Mouse (Mus musculus) layer of hippocampus, adult 9-11 months (tissue): ENCODE measurements around the gene Sbp.
"Not testable (repeated sequence)": the region's sequence is repeated elsewhere in the genome, so short reads cannot be mapped to it uniquely, and the experiment has no call there.

Source experiments
- DNase-seq: peaks from one replicate; pipeline ENCODE4 v3.0.0; 2022

The Sbp gene

DNA sequence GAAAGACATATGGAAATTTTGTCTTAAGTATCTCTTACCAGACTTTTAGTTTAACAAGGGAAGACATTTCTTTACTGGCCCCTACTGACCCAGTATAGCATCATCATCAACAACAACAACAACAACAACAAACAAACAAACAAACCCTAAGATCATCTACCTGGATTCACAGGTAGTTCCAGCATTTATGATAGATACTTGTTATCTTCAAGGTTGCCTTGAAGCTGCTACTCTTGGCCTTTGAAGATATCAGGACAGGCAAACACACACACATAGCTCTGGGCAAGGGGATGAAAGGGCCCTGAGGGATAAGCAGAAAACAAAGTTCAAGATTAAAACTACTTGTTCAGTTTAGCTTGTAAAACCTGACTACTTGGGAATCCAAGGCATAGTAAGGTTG, at the start of gene Sbp:
Gene Sbp (plus strand): TSS at position 301 of the 400 bp plus-strand sequence.
- DNase-seq = no peak

DNA sequence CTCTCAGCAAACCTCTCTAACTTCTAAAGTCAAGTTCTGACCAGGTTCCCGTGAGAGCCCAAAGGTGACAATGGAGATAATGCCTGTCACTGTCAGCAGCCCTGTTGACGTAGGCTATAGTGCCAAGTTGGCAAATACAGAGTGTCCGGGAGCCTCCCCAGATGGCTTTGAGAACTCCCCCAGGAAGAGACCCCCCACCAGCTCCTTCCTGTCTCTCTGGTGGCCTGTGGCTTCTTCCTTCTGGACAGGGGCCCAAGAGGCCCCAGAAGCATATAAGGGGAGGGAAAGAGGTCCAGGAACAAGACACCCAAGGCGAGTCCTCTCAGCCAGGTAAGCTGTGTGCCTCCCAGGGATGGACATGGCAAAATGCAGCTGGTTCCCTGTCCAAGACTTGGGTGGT, 24.3 kb upstream of the Sbp start, which contains the start of gene Dcpp3:
Gene Dcpp3 (plus strand): TSS at position 301 of the 400 bp plus-strand sequence.
- DNase-seq = not testable (repeated sequence)

DNA sequence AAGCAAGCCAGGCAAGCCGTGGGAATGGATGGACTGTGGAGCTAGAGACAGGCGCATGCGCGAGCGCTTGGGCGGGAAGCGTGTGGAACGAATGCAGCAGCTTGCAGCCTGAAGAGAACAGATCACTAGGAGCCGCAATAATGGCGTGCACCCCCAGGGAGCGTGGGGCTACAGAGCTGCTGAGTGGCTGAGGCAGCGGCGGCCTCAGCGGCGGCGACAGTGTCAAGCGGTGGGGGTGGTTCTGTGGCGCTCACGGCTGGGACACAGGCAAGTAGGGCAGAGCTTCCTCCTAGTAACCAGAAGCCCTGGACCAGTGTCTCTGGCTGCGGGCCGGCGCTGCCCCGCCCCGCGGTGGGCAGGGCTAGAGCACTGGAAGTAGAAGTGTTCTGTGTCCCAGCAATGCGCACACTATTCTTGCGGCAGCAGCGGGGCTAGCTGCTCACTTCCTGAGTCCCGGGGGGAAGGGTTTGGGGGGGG, 16.9 kb upstream of the Sbp start:
- DNase-seq = peak; percentile 94

DNA sequence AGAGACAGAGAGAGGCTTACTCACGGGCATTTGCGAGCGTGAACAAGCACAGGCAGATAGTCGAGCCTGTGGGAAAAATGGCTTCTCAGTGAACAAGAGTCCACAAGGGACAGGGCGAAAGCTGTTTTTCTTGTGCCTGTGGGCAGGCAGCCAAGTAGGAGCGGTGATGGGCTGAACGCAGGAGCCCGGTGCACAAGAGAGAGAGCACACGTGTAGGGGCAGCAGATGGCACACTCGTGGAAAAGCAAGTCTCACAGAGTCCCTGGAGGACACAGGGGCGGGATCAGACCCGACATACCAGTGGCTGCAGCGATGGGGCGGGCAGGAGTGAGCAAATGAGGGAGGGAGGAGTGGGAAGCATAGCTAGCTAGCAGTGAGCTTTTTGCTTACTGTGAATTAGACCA, 16.4 kb upstream of the Sbp start:
- peak; percentile 65 for DNase-seq

DNA sequence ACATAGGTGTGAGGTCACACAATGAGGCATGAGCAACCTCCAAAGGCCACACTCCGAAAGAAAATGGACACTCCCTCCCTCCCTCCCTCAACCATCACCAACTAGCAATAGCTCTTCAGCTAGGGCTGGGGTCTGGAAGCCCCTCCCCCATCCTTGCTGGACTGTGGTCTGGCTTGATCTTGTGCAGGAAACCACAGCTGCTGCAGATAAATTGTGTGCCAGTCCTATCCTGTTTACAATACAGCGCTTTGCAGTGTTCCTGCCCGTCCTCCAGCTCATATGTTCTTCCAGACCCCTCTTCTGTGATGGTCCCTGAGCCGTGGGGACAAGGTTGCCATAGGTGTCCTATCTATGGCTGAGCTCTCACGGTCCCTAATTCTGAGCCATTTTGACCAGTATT, 10.3 kb upstream of the Sbp start:
- DNase-seq = no peak

DNA sequence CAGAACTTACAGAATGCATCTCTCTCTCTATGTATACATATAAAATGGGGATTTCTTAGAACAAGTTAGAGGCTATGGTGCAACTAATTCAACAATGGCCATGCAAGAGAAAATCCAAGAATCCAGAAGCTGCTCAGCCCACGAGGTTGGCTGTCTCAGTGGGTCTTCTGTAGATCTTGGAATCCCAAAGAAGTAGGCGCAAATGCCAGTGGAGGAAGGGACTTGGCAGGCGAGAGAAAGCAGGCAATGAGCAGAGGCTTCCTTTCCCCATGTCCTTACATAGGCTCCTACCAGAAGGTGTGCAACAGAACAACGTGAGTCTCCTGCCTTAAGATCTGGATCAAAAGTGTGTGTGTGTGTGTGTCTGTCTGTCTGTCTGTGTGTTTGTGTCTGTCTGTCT, 6.0 kb downstream of the Sbp start:
- DNase-seq = not testable (repeated sequence)

DNA sequence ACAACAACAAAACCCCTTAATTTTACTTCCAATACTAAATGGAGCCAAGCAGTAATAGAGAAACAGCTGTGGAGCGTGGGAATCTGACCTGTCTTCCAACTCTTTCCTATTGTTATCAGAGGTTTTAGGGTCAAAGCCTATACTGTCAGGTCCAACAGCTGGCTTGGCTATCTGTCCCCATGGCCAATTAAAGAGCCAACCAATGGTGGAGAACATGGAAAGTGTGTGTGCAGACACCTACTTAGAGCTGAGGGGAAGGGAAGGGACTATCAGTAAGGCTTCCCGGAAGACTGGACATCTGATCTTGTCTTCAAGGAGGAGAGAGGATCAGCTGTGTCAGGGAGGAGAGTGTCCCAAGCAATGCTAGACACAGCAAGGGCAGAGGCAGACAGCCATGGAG, 7.6 kb downstream of the Sbp start:
- no peak for DNase-seq

DNA sequence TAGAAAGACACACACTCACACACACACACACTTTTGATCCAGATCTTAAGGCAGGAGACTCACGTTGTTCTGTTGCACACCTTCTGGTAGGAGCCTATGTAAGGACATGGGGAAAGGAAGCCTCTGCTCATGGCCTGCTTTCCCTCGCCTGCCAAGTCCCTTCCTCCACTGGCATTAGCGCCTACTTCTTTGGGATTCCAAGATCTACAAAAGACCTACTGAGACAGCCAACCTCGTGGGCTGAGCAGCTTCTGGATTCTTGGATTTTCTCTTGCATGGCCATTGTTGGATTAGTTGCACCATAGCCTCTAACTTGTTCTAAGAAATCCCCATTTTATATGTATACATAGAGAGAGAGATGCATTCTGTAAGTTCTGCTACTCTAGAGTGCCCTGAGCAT, 9.4 kb downstream of the Sbp start:
- DNase-seq = not testable (repeated sequence)

DNA sequence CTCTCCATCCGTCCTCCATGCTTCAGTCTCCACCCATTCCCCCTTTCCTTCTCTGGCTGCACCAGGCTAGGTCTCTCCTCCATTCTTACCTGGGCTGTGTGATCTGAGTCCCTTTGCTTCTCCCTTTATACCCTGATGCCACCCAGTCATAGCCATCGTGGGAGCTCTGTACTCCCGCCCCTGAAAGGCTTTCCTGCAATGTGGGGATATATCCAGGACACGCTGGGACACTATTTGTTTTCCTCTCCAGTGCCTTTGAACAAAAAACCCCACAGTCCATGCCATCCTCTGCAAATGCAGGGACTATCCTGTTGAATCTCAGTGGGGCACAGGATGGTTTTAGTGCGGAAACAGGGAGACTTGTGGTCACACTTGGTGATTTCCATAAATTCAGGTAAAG, 13.7 kb downstream of the Sbp start, which contains the start of gene Sbpl:
Gene Sbpl (minus strand): TSS at position 101 of the 400 bp plus-strand sequence.
- DNase-seq = no peak

DNA sequence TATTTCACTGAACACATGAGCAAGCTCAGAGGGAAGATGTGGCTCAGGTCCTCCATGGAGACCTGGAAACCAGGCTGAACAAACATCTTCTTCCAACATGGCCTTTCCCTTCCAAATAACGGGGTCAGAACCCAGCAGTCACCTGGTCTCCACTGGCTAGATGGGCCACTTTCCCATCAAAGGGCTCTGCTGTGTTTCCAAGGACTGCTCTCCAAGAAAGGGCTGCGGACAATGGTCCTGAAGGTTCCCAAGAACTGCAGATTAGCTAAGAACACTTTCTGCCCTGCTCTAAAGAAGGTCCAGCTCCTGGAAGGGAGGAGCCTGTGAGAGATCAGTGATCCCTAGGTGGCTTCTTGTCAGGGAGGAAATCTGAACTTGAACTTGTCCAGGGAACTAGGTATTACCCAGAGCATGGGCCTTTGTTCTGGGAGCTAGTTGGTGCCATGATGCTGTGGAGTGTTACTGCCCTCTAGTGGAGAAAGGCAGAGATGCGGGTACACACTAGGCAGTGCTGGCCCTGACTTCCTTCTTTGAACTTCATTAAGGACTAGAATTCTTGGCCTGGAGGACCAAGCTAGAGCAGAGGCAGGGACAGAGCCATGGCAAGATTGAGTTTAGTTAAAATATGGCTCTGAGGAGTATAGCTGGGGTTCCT, 18.7 kb downstream of the Sbp start:
- DNase-seq = peak; percentile 71

DNA sequence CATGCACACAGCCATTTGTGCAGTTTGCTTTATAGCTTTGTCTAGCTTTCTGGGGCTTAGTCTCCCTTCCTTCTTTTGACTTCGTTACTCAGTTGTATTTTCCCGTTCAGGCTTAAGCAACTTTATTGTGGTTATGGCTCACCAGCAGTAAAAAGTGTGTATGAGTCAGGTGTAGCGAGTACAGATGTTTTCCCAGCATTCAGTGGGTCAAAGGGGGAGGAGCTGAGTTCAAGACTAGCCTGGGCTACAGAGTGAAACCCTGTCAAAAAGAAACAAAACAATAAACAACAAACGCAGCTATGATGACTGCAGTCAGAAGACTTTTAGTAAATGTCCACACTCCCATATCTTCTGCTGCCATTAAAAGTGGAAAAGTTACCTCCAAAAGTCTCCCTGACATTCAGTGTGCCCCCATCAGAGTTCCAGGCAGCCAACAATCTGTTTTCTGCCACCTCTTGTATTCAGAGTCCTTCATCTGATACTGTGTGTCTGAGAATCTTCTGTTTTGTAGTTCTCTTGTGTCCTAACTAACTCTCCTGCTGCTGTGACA, 20.2 kb downstream of the Sbp start:
- no peak for DNase-seq

DNA sequence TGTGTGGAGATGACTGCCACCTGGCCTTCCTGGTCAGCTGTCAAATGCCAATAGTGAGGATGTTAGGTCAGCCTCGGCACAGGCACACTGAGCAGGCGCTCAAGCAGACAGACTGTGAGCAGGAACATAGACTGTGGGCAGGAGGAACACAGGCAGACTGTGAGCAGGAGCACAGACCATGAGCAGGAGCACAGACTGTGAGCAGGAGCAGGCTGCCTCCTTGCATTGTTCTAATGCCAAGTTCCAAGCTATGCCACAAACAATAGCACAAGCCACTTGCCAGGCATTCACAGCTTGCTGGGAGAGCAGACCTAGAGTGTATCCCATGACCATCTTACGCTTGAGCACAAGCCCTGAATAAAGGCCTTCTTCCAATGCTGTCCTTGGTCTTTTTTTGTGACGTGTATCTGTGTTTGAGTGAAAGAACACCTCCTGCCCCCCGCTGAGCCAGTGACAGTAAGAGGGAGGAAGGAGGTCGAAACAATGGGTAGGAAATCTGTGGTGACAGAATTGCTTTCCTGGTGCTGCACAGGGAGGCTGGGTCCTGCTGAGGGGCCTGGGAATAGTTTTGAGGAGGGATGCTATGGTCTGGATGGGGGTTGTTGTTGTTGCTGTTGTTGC, 24.4 kb downstream of the Sbp start:
- peak; percentile 64 for DNase-seq

DNA sequence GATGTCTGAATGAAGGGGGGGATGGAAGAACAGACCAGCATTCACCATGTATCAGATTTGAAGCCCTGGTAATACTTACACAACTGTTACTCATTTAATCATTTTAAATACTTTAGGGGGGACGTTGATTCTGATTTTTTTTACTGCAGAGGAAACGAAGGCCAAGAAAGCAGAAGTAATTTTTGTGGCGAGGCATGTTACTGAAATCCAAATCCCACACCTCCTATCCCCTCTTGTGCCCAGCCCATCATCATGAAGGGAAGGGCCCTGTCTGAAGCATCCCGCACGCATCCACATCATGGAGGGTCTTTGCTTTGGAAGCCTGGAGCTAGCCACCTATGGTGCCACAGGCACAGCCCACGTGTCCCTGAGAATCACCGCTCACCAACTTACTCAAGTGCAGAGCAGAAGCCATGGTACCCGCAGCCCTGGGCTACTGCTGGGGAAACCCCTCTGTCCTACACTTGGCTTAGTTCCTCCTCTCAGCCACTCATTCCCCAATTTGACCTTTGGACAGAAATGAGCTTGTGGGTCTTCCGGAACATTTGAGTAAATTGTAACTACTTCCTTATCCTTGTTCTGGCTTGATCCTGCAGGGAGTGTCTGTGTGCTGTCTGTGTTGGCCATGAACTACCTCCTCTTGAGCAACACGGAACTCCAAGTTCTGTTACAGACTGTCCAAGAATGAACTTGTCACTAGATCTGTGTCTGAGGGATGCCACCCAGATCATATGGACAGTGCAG, 25.4 kb downstream of the Sbp start:
- DNase-seq = peak; percentile 18

DNA sequence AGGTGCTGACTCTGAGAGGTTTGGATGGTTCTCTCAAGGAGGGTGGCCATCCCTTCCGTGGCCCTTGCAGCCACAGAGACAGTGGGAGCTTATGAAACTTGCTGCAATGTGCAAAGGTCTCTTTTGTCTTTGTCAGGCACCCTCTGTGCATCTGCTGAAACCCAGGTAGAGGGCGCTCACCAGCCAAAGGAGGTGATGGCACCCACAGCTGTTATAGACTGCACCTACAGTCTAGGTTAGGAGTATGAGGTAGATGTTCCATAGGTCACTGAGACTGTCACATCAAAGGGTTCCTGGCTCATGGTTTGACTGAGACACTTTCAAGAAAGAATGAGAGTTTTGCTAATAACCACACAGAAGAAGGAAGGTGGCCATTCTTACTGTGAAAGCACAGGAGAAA, 27.3 kb downstream of the Sbp start:
- DNase-seq = no peak

DNA sequence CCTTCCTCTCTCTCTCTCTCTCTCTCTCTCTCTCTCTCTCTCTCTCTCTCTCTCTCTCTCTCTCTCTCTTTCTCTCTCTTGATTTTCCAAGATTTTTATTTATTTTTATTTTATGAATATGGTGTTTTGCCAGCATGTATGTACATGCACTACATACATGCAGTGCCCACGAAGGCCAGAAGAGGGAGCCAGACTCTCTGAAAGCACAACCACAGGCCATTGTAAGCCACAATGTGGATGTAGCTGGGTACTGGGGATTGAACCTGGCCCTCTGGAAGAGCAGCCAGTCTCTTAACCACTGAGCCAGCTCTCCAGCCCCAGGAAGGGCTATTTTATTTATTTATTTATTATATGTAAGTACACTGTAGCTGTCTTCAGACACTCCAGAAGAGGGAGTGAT, 27.8 kb downstream of the Sbp start:
- DNase-seq = peak; percentile 75

DNA sequence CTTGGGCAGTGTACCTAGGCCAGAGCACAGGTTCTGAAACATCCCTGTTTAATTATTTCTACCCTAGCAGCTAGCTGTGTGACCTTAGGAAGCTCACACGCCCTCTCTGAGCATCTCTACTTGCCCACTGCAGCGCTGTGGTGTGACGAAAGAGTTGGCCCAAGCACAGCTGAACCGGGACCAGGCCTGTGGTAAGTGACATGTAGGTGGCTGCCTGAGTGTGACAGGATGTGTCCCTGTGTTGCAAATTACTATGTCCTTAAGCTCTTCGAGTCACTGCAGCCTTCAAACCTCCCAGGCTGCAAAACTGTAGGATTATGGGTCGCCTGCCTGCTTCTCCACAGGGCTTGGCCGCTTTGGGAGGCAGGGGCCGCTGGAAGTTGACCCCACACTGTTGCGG, 29.8 kb downstream of the Sbp start:
- DNase-seq = no peak

DNA sequence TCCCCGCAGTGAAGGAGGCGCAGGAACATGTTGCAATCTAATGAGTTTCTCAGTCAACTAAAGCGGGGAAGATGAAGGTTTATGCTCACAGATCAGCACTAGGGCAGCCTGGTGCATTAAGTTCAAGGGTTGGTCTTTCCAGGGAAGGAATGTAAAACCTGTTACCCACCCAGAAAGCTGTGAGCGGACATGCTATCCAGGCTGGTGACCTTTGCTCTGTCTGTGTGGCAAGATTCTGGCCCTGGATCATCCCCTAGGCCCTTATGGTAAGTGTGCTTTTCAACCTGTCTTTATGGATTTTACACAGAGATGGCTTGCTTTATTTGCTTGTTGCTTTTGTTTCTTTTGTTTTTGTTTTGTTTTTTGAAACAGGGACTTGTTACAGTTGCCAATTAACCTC, 35.2 kb downstream of the Sbp start:
- DNase-seq = no peak

DNA sequence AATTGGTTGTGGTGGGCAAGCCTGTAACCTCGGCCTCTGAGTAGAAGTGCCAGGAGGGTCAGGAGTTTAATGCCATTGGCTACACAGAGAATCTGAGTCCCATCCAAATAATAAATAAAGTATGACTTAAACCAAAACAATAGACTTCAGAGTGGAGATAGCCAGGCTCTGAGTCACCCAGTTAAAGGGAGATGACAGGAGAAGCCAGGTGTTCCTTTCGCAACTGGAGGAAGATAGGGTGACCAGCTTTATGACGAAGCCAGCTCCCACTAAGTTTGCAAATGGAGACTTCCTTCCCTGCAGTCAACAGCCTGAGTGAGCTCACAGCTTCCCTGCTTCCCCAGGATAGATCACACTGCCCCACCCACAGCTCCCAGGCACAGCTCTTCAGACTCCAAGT, 38.0 kb downstream of the Sbp start:
- DNase-seq = no peak

DNA sequence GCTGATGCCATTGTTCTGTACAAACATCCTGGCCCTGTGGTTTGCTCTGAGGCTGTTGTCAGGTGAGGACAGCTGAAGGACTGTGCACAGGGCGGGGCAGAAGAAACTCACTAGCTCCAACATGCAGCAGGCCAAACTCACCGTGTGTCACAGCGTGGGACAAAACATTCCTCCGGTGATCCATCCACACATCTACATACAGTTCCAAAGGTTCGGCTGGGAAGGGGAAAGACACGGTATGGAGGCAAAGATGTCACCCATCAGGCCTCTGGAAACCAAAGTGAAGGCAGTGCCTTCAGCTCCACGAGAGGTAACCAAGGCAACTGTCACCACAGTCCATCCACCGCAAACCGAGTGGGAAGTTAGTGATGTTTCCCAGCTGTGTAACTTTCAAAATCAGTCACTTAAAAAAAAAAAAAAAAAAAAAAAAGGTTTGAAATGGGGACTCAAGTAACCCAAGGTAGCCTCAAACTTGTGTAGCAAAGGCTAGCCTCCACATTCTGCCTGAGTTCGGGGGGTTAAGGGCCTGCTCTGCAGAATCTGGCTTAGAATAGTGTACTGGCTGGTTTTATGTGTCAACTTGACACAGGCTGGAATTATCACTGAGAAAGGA, 38.9 kb downstream of the Sbp start, which contains the start of gene Prss30:
Gene Prss30 (minus strand): TSS at position 270 of the 613 bp plus-strand sequence.
- DNase-seq = no peak

DNA sequence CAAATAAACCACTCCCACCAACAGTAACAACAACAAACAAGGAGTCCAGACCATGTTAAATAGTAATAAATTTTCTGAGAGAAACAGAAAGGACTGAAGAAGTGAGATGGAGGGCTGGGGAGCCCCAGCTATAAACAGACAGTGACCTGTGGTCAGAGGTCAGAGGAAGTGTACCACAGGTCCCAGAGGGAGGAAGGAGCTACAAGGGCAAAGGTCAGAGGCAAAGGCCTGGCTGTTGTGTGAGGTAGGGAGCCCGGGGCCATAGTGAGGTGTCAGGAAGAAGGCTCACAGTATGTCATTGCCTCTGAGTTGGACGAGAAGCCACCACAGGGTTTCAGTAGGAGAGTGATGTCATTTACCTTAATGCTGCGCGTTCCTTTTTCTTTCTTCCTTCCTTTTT, 41.4 kb downstream of the Sbp start:
- no peak for DNase-seq

DNA sequence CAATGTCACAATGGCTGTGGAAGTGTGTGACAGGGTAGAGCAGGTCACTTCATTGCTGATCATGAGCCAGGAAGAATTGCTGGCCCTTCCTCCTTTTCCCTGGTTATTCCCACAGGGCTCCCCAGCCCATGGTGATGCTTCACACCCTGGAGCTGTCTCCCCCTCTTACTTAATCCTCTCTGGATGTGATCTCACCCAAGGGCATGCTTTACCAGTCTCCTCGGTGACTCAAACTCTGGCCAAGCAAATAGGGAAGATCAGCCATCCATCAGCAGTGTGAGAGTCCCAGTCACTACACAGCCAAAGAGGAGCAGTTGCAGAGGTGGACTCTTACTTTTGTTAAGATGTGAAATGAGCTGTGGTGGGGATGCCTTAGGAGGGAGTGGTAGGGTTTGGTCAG, 43.5 kb downstream of the Sbp start:
- DNase-seq = no peak

DNA sequence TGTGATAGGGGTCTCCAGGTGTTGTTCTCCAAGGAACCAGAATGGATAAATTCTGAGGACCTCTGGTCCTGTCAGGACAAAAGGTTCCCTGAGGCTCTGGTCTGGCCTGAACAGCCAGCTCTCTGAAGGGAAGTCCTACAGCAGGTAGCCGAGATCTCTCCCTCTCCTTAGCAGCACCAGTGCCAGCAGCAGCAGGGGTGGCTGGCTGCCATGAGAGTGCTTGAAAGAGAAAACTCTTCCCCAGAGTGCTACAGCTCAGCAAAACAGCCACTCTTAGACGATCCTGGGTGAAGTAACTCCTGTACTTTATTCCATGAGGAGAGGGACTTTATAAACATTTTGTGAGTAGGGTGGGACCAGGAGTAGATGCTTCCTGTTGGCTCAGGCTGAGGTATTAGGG, 48.3 kb downstream of the Sbp start:
- DNase-seq = no peak
